Mouse (Mus musculus): Measurements from ENCODE around the gene Vps26a. TPM values are rescaled to one million over a fixed set of nuclear protein-coding genes. Genes with fewer than 3 reads are reported as not detected.
A peak's percentile ranks its signal among the peaks of the same experiment; 100 is the strongest.
"Not testable (repeated sequence)": the region's sequence is repeated elsewhere in the genome, so short reads cannot be mapped to it uniquely, and the experiment has no call there.

Gene Vps26a
- total RNA-seq, 2 experiments from 2014 or later = 46.5 to 46.6 TPM

DNA sequence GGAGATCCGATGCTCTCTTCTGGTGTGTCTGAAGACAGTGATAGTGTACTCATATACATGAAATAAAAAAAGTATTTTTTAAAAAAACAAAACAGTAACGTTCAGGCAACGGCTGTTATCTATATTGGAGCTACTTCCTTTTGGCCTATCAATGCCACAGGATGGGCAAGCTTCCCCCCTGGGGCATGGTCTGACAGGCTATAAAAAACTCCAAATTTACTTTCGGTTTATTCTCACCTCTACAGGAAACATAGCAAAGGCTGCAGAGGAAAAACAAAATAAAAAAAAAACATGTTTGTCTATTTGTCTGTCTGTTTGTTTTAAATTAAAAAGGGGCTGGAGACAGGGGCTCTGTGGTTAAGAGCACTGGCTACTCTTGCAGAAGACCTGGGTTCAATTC lies 16.7 kb upstream of the Vps26a start:
- intact Hi-C loops (cut with DNase I) = loop anchor here (10.0 kb wide), 1 partner anchor 291 kb away; the partner anchor contains the start of gene Ccar1
- no peak for DNase-seq

DNA sequence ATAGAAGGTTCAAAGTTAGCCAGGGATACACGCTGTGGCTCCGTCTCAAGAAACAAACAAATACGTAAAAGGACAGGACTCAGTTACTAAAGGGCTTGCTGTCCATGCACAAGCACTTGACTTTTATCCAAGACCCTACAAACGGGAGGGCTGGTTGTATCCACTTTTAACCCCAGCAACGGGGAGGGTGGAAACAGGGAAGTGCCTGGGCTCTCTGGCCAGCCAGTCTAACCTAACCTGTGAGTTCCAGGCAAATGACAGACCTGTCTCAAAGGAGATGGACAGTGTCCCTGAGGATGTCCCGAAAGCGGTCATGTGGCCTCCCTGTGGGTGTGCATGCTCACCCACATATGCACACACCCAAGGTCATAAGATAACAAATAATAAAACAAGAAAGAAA lies 15.3 kb upstream of the Vps26a start:
- no peak for DNase-seq
- intact Hi-C loops (cut with DNase I) = loop anchor here (10.0 kb wide), 1 partner anchor 293 kb away; the partner anchor contains the start of gene Ccar1

GRCm38 (mm10) chr10:62500916-62501615 lies 14.5 kb upstream of the Vps26a start:
- intact Hi-C loops (cut with DNase I) = loop anchor here (1.0 to 10.0 kb wide), 3 partner anchors 44 to 294 kb away; partner anchors contain the start of gene Ccar1
- DNase-seq = no peak

DNA sequence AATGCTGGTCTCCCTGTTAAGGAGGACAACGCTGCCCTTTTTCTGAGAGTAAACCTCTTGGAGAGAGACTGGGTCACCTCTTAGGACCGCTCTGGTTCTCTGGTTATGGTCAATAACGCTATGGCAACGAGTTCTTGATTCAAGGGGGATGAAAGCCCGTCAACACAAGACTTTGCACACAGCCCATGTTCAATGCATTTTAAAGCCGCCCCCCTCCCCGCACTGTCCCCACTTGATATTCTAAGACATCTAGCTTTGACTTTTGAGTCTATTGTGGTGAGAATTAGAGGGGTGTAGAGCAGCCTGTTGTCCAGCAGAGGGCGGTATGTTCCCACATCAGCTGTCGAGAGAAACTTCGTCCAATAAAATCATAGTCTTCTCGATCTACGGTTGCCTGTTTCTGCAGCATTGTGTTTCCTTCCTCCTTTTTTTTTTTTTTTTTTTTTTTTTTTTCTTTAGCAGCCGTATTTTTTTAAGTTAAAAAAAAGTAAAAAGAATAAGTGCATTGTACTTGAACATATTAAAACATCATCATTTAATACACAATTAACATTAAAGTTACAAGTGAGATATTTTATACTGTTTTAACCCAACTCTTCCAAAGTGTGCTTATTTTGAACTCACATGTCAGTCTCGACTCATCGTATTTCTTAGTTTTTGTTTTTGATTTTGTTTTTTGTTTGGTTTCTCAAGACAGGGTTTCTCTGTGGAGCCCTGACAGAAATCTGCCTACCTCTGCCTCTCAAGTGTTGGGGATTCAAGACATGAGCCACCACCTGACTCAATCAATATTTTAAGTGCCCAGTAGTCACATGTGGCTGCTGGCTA lies 13.7 kb upstream of the Vps26a start:
- DNase-seq = peak; percentile 70 to 71
- intact Hi-C loops (cut with DNase I) = loop anchor here (1.0 to 10.0 kb wide), 3 partner anchors 45 to 294 kb away; partner anchors contain the start of gene Ccar1

- DNase-seq; intact Hi-C loops (cut with DNase I): not testable (repeated sequence)
Observed at GRCm38 (mm10) chr10:62491681-62492080, 5.1 kb upstream of the Vps26a start.

DNA sequence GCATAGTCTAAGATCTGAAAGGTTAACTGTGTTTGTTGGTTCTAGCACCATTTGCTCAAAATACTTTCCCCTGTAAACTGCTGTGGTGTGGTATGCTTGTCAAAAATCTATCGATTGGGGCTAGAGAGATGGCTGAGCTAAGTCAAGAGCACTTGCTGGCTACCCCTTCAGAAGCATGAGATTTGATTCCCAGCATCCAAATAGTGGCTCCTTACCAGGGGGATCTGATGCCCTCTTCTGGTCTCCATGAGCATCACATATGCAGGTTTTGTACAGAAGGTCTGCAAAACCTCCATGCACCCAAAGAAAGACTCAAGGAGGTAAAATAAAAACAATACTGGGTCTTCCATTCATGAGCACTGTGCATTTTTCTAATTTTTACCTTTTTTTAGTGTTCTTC lies 1.7 kb upstream of the Vps26a start:
- intact Hi-C loops (cut with DNase I) = loop anchor here (2.0 to 10.0 kb wide), 4 partner anchors 39 to 757 kb away; partner anchors contain the start of genes 4930507D05Rik, Ddx50, Herc4 and Supv3l1
- peak; percentile 38 to 39 for DNase-seq

GRCm38 (mm10) chr10:62485878-62486582 lies 575 bp downstream of the Vps26a start:
- peak in 1 of 2 experiments; percentile 20 for DNase-seq
- intact Hi-C loops (cut with DNase I) = loop anchor here (5.0 to 10.0 kb wide), 3 partner anchors 141 to 759 kb away; partner anchors contain the start of genes Ddx50 and Herc4

GRCm38 (mm10) chr10:62481108-62481852 lies 5.3 kb downstream of the Vps26a start:
- intact Hi-C loops (cut with DNase I) = loop anchor here (10.0 kb wide), 2 partner anchors 136 to 764 kb away; partner anchors contain the start of gene Herc4
- no peak for DNase-seq

GRCm38 (mm10) chr10:62476980-62477379 lies 9.6 kb downstream of the Vps26a start:
- DNase-seq = no peak
- intact Hi-C loops (cut with DNase I) = no loop called here

DNA sequence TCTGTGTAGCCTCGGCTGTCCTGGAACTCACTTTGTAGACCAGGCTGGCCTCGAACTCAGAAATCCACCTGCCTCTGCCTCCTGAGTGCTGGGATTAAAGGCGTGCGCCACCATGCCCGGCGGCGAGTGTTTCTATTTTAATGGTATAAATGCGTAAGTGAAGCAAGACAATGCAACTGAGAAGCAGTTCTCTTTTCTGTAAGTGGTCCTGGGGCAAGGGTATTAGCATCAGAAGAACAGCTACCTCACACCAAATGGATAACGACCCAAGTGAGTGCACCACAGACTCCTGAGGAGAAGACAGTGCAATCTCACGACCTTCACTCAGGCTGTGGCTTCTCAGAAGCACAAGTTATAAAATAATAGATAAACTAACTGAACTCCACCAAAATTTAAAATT lies 11.7 kb downstream of the Vps26a start:
- intact Hi-C loops (cut with DNase I) = no loop called here
- DNase-seq = no peak

GRCm38 (mm10) chr10:62471105-62471504 lies 15.5 kb downstream of the Vps26a start:
- DNase-seq = no peak

DNA sequence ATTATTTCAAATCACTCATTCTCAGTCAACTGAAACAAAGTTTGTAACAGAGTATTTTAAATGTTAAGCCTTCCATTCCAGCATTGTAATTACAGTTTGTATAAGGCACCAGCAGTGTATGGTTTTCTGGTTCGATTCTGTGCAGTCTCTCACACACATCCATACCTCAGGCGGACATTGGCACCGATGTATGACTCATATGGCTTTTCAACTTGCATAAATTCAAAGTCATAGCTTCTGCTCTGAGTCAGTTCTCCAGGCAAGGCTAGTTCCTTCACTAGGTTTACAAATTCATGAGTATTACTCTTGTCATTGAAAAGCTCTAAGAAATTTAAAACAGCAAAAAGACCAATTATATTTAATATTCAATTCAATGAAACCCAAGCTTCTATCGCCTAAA lies 16.9 kb downstream of the Vps26a start:
- intact Hi-C loops (cut with DNase I) = no loop called here
- DNase-seq = no peak

More at GRCm38 (mm10) chr10:62471105-62471504, 15.5 kb downstream of the Vps26a start:
- intact Hi-C loops (cut with DNase I) = no loop called here

GRCm38 (mm10) chr10:62461321-62461720 lies 25.3 kb downstream of the Vps26a start:
- intact Hi-C loops (cut with DNase I) = no loop called here
- DNase-seq = no peak

DNA sequence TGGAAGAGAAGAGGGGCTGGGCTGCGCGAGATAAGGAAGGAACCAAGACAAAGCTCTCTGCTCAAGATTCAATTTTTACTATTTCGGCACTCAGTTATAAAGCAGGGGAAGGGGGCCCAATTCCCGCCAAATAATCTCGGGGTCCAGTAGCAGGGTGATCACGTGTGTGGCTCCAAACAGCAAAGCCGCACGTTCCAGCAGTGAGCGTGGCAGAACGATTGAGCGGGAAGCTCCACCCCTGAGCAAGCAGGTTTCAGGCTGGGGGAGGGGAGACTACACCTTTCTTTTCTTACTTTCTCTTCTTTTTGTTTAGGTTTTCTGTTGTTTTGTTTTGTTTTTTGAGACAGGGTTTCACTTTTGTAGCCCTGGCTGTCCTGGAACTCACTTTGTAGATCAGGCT lies 34.6 kb downstream of the Vps26a start:
- intact Hi-C loops (cut with DNase I); DNase-seq: not testable (repeated sequence)

DNA sequence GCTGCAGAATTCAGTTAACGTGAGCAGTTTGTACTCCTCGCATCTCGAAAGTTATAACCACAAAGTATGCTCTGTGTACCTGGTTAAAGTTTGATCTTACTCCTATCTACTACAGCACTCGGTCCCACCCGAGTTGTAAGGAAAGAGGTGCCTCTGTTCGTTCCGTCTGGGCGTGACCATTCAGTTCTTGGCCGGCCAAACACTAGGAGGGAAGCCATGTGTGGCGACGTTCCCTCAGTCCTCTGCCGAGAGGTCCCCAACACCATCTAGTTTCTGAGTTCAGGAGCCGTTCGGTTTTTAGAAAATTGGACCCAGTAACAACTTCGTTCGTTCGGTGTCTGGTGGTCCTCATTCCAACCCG lies 36.3 kb downstream of the Vps26a start:
- intact Hi-C loops (cut with DNase I) = no loop called here
- DNase-seq = no peak

DNA sequence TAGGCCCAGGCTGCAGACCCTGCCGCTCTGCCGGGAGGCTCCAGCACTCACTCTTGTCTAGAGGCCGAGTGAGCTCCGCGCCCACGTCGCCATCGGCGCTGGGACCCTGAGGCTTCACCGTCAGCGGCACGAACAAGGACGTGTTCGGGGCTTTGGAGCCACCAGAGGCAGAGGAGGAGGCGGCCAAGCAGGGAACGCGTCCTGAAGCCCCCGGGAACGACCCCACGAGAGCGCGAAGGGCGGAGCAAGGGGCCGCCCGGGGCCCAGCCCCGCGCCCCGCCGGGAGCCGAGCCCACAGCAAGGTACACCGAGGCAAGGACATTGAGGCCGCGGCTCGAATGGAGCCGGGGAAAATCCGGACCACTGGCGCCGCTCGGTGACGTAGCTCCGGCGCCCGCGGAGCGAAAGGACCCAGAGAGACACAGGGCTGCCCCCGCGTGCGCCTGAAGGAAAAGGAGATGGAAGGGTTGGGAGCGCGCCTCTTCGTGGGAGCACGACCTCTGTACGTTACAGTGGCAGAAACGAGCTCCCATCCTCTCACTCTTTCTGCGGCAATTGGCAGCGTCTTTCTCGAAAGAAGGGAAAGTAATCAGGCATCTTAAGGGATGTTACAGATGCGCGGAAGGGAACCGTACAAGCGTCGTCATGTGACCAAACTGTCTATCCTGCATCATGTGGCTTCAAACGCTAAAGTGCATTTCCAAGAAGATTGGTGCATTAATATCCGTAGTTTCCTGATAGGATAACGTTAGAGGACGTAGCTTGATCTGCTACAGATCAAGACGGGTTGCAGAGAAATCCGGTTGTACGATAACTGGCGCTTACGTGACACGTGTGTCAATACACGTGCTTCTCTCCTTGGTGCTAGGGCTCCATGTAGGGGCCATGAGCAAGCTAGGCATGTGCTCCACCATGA lies 37.0 kb downstream of the Vps26a start, which contains the start of the genes 4930507D05Rik and Supv3l1:
Gene 4930507D05Rik (plus strand): TSS at position 126 of the 916 bp plus-strand sequence.
Gene Supv3l1 (minus strand): TSS at position 375 of the 916 bp plus-strand sequence.
- intact Hi-C loops (cut with DNase I) = loop anchor here (2.0 kb wide), 1 partner anchor 39 kb away; no protein-coding TSS in a partner anchor
- DNase-seq = peak; percentile 97

GRCm38 (mm10) chr10:62430427-62430826 lies 56.2 kb downstream of the Vps26a start:
- DNase-seq = no peak
- intact Hi-C loops (cut with DNase I) = no loop called here

GRCm38 (mm10) chr10:62425081-62425871 lies 61.3 kb downstream of the Vps26a start:
- no peak for DNase-seq
- intact Hi-C loops (cut with DNase I) = no loop called here
